Mouse (Mus musculus): ENCODE data around the gene Zbtb45. TPM values are rescaled to one million over a fixed set of nuclear protein-coding genes. Genes with fewer than 3 reads are reported as not detected.

The Zbtb45 gene
- polyA plus RNA-seq, 1 experiment: 16.0 TPM

GRCm38 (mm10) chr7:12965678-12966091, 44.1 kb downstream of the Zbtb45 start, which contains the start of gene Zfp324:
Zfp324 (plus strand) TSS chr7:12965838.
- WGBS: under 1% methylated on average over 23 of the region's 23 CpGs
- DNase-seq (ENCODE audit: low read depth, low spot score): no peak

- WGBS: 2% methylated on average over 29 of the region's 29 CpGs
- DNase-seq (ENCODE audit: low read depth, low spot score): no peak
These were observed 48.2 kb downstream of the Zbtb45 start for GRCm38 (mm10) chr7:12961511-12962141.

DNA sequence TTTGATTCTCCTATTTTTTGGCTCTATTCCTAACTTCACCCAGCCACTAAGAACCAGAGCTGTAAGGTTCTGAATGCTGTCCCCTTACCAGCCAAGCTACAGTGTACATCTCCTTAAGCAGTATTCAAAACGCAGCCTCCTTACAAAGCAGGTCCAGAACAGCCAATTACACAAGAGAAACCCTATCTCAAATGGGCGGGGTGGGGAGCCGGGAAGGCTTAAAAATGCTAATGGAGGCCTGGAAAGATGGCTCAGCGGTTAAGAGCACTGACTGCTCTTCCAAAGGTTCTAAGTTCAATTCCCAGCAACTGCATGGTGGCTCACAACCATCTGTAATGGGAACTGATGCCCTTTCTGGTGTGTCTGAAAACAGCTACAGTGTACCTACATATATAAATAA, 50.1 kb downstream of the Zbtb45 start:
- DNase-seq (ENCODE audit: low read depth, low spot score): no peak
- 70% methylated on average over 4 of the region's 4 CpGs for WGBS

GRCm38 (mm10) chr7:12958948-12959347, 50.9 kb downstream of the Zbtb45 start:
- WGBS: 53% methylated on average over 4 of the region's 4 CpGs

DNA sequence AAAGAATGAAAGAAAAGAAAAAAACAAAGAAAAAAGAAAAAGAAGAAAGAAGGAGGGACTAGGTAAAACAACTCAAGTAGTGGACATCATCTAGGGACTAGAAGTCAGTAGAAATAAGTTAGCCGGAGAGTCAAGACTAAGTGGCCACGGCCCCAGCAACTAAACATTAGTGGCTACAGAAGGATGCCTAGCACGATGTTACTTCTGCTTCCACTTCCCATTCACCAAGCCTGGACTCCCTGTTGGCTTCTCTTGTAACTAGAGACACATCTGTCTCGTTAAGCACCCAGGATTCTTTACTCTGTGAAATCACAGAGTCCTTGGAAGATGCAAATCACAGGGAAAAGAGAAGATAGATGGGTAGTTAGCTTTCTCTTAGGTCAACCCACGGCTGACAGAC, 52.3 kb downstream of the Zbtb45 start:
- DNase-seq (ENCODE audit: low read depth, low spot score): no peak

More at GRCm38 (mm10) chr7:12958948-12959347, 50.9 kb downstream of the Zbtb45 start:
- no peak for DNase-seq (ENCODE audit: low read depth, low spot score)

DNA sequence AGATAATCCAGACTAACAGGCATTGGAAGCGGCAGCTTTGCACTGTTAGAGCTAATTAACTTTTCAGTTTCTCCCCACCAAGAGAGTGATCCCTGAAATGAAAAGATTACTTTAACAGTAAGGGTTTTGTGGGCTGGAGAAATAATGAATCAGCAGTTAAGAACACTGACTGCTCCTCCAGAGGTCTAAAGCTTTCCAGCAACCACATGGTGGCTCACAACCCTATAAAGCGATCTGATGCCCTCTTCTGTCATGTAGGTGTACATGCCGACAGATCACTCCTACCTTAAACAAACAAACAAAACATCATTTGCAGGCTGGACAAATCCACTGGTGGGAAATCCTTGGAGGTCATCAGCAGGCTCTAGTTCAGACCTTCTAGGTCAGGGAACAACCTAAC, 54.9 kb downstream of the Zbtb45 start:
- DNase-seq (ENCODE audit: low read depth, low spot score): no peak
- WGBS: 42% methylated on average over 3 of the region's 3 CpGs

More for the DNA sequence above, 52.3 kb downstream of the Zbtb45 start:
- 72% methylated on average over 5 of the region's 5 CpGs for WGBS

Other genes with a start within 250 kb of the Zbtb45 start
- 0.38 and 0.52 TPM in 2 replicates for gene Zscan18, start 206.4 kb downstream of the Zbtb45 start, polyA plus RNA-seq (2012; rRNA removed)
- 0.87 and 1.3 TPM in 2 replicates for gene Zfp329, start 191.2 kb downstream of the Zbtb45 start, polyA plus RNA-seq (2012; rRNA removed)
- 6.0 and 10.3 TPM in 2 replicates for gene Zfp110, start 175.3 kb downstream of the Zbtb45 start, polyA plus RNA-seq (2012; rRNA removed)
- gene Zfp128, start 128.9 kb downstream of the Zbtb45 start, polyA plus RNA-seq (2012; rRNA removed): 0.33 and 0.51 TPM in 2 replicates
- gene Zscan22, start 112.2 kb downstream of the Zbtb45 start, polyA plus RNA-seq (2012; rRNA removed): 6.8 and 7.5 TPM in 2 replicates
- 2,560 and 2,617 TPM in 2 replicates for gene Rps5, start 87.7 kb downstream of the Zbtb45 start, polyA plus RNA-seq (2012; rRNA removed)
- gene Rnf225, start 82.6 kb downstream of the Zbtb45 start, polyA plus RNA-seq (2012; rRNA removed): 0.20 and 0.27 TPM in 2 replicates
- gene Zfp324, start 44.2 kb downstream of the Zbtb45 start, polyA plus RNA-seq (2012; rRNA removed): 3.9 and 5.2 TPM in 2 replicates
- 2.5 and 3.4 TPM in 2 replicates for gene Zfp446, start 32.2 kb downstream of the Zbtb45 start, polyA plus RNA-seq (2012; rRNA removed)
- 0.09 and 0.23 TPM in 2 replicates for gene Slc27a5, start 11.8 kb downstream of the Zbtb45 start, polyA plus RNA-seq (2012; rRNA removed)
- 230 and 300 TPM in 2 replicates for gene Trim28, start 10.9 kb downstream of the Zbtb45 start, polyA plus RNA-seq (2012; rRNA removed)
- gene Chmp2a, start 24.8 kb upstream of the Zbtb45 start, polyA plus RNA-seq (2012; rRNA removed): 128 and 132 TPM in 2 replicates
- gene Ube2m, start 28.2 kb upstream of the Zbtb45 start, polyA plus RNA-seq (2012; rRNA removed): 188 and 202 TPM in 2 replicates
- gene Mzf1, start 44.7 kb upstream of the Zbtb45 start, polyA plus RNA-seq (2012; rRNA removed): 0.66 and 0.80 TPM in 2 replicates
- not detected in 2 replicates for gene Vmn1r85, start 85.1 kb upstream of the Zbtb45 start, polyA plus RNA-seq (2012; rRNA removed)
- not detected in 2 replicates for gene Vmn1r86, start 109.9 kb upstream of the Zbtb45 start, polyA plus RNA-seq (2012; rRNA removed)
- gene Vmn1r87, start 130.1 kb upstream of the Zbtb45 start, polyA plus RNA-seq (2012; rRNA removed): not detected in 2 replicates
- gene Vmn1r88, start 149.5 kb upstream of the Zbtb45 start, polyA plus RNA-seq (2012; rRNA removed): not detected in 2 replicates
- not detected in 2 replicates for gene Vmn1r89, start 203.0 kb upstream of the Zbtb45 start, polyA plus RNA-seq (2012; rRNA removed)

All from large intestine, adult 2 months (tissue).